Mouse (Mus musculus) hindbrain, embryonic 11.5 days (tissue): ENCODE measurements around the gene Tmem270. TPM values are rescaled to one million over a fixed set of nuclear protein-coding genes. Genes with fewer than 3 reads are reported as not detected.
"Not testable (repeated sequence)": the region's sequence is repeated elsewhere in the genome, so short reads cannot be mapped to it uniquely, and the experiment has no call there.

Source experiments
- ATAC-seq: fragments of 200-750 bp; cut with Nextera tagmentation; 2 replicates; pipeline ENCODE4 v1.8.0; 2017; ENCODE audit warnings: mild to moderate bottlenecking, moderate TSS enrichment, moderate library complexity; ENCODE audit not compliant: low FRiP score
- DNase-seq: peaks from one replicate; pipeline ENCODE4 v3.0.0-alpha.2; 2015; ENCODE audit warnings: low spot score
- H3K27ac ChIP-seq: fragments of 300-500 bp; sonication (generic); 2 replicates; pipeline ENCODE4 v1.5.1; 2014; ENCODE audit warnings: mild to moderate bottlenecking, low read depth, low read length
- H3K27me3 ChIP-seq: fragments of 300-500 bp; sonication (generic); 2 replicates; pipeline ENCODE4 v1.6.1; 2014; ENCODE audit warnings: mild to moderate bottlenecking, low read length, moderate library complexity, mixed read lengths; ENCODE audit not compliant: control insufficient read depth, insufficient read depth
- H3K36me3 ChIP-seq: fragments of 300-500 bp; sonication (generic); 2 replicates; pipeline ENCODE4 v1.6.1; 2014; ENCODE audit warnings: mild to moderate bottlenecking, low read length, moderate library complexity, mixed read lengths; ENCODE audit not compliant: control insufficient read depth, insufficient read depth
- H3K4me1 ChIP-seq: fragments of 300-500 bp; sonication (generic); replicated peaks from 2 replicates; pipeline ENCODE4 v1.6.1; 2014; ENCODE audit warnings: low read length, mixed read lengths; ENCODE audit not compliant: control insufficient read depth, insufficient read depth
- H3K4me2 ChIP-seq: fragments of 300-500 bp; sonication (generic); replicated peaks from 2 replicates; pipeline ENCODE4 v1.6.1; 2014; ENCODE audit warnings: mild to moderate bottlenecking, low read depth, low read length
- H3K4me3 ChIP-seq: fragments of 300-500 bp; sonication (generic); 2 replicates; pipeline ENCODE4 v1.5.1; 2014; ENCODE audit warnings: low read depth, low read length
- H3K9ac ChIP-seq: fragments of 300-500 bp; sonication (generic); 2 replicates; pipeline ENCODE4 v1.6.1; 2014; ENCODE audit warnings: low read depth, low read length
- H3K9me3 ChIP-seq: fragments of 300-500 bp; sonication (generic); 2 replicates; pipeline ENCODE4 v1.6.1; 2016; ENCODE audit warnings: low read length; ENCODE audit not compliant: control insufficient read depth
- WGBS: fragments of 180-500 bp; shearing (Covaris S2); extraction: QIAGEN DNeasy Blood & Tissue Kit; methylation state at CpG from one replicate; pipeline ENCODE4 v1.1.7; 2014; 5-methylcytosine and 5-hydroxymethylcytosine counted together
- polyA plus RNA-seq: library from polyadenylated mRNA; unstranded; fragments of >200 nt; fragmentation: Nextera tagmentation; extraction: Ambion mirVana; gene quantifications from 2 replicates; pipeline ENCODE4 v1.2.1, GENCODE M21; 2014

Gene Tmem270
- polyA plus RNA-seq, 1 experiment from 2014 or later, result not detected

GRCm38 (mm10) chr5:134944179-134944578, 37.6 kb upstream of the Tmem270 start:
- no peak for ATAC-seq

DNA sequence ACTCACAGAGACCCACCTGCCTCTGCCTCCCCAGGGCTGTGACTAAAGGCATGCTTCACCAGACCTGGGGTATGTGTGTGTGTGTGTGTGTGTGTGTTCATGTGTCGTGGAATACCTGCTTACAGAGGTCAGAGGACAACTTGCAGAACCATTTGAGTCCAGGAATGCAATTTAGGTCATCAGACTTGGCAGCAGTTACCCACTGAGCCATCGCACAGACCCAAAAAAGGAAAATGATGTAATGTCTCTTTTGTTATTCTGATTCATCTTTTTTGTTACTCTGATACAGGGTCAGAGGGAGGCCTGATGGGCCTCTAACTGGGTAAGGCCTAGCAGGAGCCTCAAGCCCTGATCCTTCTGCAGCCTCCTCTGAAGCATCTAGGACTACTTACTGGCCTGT, 36.2 kb upstream of the Tmem270 start:
- Histone ChIP-seq H3K9ac (no peak overlapping the region), H3K4me3 (no peak overlapping the region), H3K27ac (no peak overlapping the region), H3K4me1 (no peaks in the 10 kb centered on the region), H3K9me3 (no peaks in the 10 kb centered on the region), H3K36me3 (no peaks in the 10 kb centered on the region), H3K4me2 (no peak overlapping the region), H3K27me3 (peaks cover 23% of the 10 kb centered on the region)
- WGBS, result 87% methylated on average over 2 of the region's 2 CpGs
- no peak for DNase-seq
- ATAC-seq, result no peak

More at GRCm38 (mm10) chr5:134944179-134944578, 37.6 kb upstream of the Tmem270 start:
- Histone ChIP-seq H3K4me2 (no peak overlapping the region), H3K4me3 (no peak overlapping the region), H3K9me3 (no peaks in the 10 kb centered on the region), H3K4me1 (no peaks in the 10 kb centered on the region), H3K27ac (no peak overlapping the region), H3K27me3 (peaks cover 23% of the 10 kb centered on the region), H3K36me3 (no peaks in the 10 kb centered on the region), H3K9ac (no peak overlapping the region)
- no peak for DNase-seq
- WGBS, result 89% methylated on average over 5 of the region's 5 CpGs

GRCm38 (mm10) chr5:134941472-134942209, 35.1 kb upstream of the Tmem270 start:
- no peak overlapping the region for H3K4me2 ChIP-seq
- DNase-seq, result no peak
- 89% methylated on average over 14 of the region's 14 CpGs for WGBS
- H3K4me1 ChIP-seq, result no peaks in the 10 kb centered on the region
- H3K27me3 ChIP-seq, result peaks cover 16% of the 10 kb centered on the region
- no peak overlapping the region for H3K9ac ChIP-seq
- no peak for ATAC-seq
- H3K4me3 ChIP-seq, result no peak overlapping the region
- no peak overlapping the region for H3K27ac ChIP-seq
- H3K36me3 ChIP-seq, result no peaks in the 10 kb centered on the region
- no peaks in the 10 kb centered on the region for H3K9me3 ChIP-seq

- not testable (repeated sequence) for H3K36me3 ChIP-seq, ATAC-seq
- 100% methylated on average over 2 of the region's 7 CpGs for WGBS
Measured at GRCm38 (mm10) chr5:134939554-134939953, 33.0 kb upstream of the Tmem270 start.

GRCm38 (mm10) chr5:134939069-134939468, 32.5 kb upstream of the Tmem270 start:
- DNase-seq, result no peak
- H3K9ac ChIP-seq, result no peak overlapping the region
- no peak overlapping the region for H3K4me2 ChIP-seq
- no peak for ATAC-seq
- no peak overlapping the region for H3K4me3 ChIP-seq
- H3K27me3 ChIP-seq, result no peaks in the 10 kb centered on the region
- no peak overlapping the region for H3K27ac ChIP-seq
- 71% methylated on average over 3 of the region's 3 CpGs for WGBS
- no peaks in the 10 kb centered on the region for H3K4me1 ChIP-seq
- H3K36me3 ChIP-seq, result no peaks in the 10 kb centered on the region
- H3K9me3 ChIP-seq, result no peaks in the 10 kb centered on the region

More at GRCm38 (mm10) chr5:134939554-134939953, 33.0 kb upstream of the Tmem270 start:
- H3K9me3 ChIP-seq, H3K27me3 ChIP-seq, H3K4me3 ChIP-seq, H3K4me2 ChIP-seq, H3K4me1 ChIP-seq, H3K9ac ChIP-seq, DNase-seq, H3K27ac ChIP-seq: not testable (repeated sequence)

- no peaks in the 10 kb centered on the region for H3K9me3 ChIP-seq
- DNase-seq (no peak), ATAC-seq (no peak)
- no peak overlapping the region for H3K4me2 ChIP-seq
- no peak overlapping the region for H3K4me3 ChIP-seq
- H3K36me3 ChIP-seq, result no peaks in the 10 kb centered on the region
- 86% methylated on average over 6 of the region's 6 CpGs for WGBS
- no peaks in the 10 kb centered on the region for H3K4me1 ChIP-seq
- H3K9ac ChIP-seq, result no peak overlapping the region
- H3K27me3 ChIP-seq, result no peaks in the 10 kb centered on the region
- H3K27ac ChIP-seq, result no peak overlapping the region
Measured at GRCm38 (mm10) chr5:134936626-134937185, 30.2 kb upstream of the Tmem270 start.

DNA sequence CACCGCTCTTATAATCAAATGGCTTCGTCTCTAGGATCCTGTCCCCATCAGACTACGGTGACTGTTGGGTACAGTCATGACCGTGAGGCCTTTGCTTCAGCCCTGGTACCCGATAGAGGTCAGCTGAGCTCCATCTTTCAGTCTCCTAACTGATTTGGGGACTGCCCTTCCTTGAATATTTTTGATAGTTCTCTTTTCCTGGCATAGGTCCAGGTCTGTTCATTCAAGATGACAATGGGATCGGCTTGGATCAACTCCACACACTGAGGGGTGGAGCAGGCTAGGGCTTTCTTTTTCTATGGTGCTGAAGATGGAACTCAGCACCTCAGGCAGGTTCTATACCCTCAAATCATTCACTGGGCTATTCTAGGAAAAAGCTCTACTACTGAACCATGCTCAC, 29.5 kb upstream of the Tmem270 start:
- ATAC-seq, result no peak

GRCm38 (mm10) chr5:134934666-134935065, 28.1 kb upstream of the Tmem270 start:
- Histone ChIP-seq H3K9me3 (no peaks in the 10 kb centered on the region), H3K9ac (no peak overlapping the region), H3K27me3 (no peaks in the 10 kb centered on the region), H3K36me3 (no peaks in the 10 kb centered on the region), H3K4me3 (no peak overlapping the region), H3K27ac (no peak overlapping the region), H3K4me2 (no peak overlapping the region), H3K4me1 (no peaks in the 10 kb centered on the region)
- DNase-seq (no peak), ATAC-seq (no peak)
- 91% methylated on average over 3 of the region's 3 CpGs for WGBS

More for the DNA sequence above, 29.5 kb upstream of the Tmem270 start:
- Histone ChIP-seq H3K9ac (no peak overlapping the region), H3K4me2 (no peak overlapping the region), H3K4me3 (no peak overlapping the region), H3K9me3 (no peaks in the 10 kb centered on the region), H3K27me3 (no peaks in the 10 kb centered on the region), H3K36me3 (no peaks in the 10 kb centered on the region), H3K27ac (no peak overlapping the region), H3K4me1 (no peaks in the 10 kb centered on the region)
- 92% methylated on average over 6 of the region's 6 CpGs for WGBS
- DNase-seq, result no peak

DNA sequence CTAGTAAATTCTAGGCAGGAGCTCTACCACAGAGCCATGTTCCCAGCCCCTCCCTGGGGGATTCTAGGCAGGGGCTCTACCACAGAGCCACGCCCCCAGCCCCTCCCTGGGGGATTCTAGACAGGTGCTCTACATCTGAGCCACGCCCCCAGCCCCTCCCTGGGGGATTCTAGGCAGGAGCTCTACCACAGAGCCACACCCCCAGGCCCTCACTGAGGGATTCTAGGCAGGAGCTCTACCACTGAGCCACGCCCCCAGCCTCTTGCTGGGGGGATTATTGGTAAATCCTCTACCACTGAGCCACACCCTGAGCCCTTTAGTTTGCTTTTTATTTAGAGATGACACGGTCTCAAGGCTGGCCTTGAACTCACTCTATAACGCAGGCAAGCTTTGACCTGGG, 27.2 kb upstream of the Tmem270 start:
- not testable (repeated sequence) for H3K4me3 ChIP-seq, H3K9ac ChIP-seq, DNase-seq, H3K27me3 ChIP-seq, ATAC-seq, H3K4me1 ChIP-seq, H3K36me3 ChIP-seq, H3K9me3 ChIP-seq, H3K27ac ChIP-seq, H3K4me2 ChIP-seq
- 83% methylated on average over 5 of the region's 5 CpGs for WGBS
